Mouse (Mus musculus): ENCODE measurements around the gene AU018091. TPM values are rescaled to one million over a fixed set of nuclear protein-coding genes. Genes with fewer than 3 reads are reported as not detected.

The AU018091 gene
- polyA plus RNA-seq, 1 experiment from 2014 or later: 0.14 TPM

DNA sequence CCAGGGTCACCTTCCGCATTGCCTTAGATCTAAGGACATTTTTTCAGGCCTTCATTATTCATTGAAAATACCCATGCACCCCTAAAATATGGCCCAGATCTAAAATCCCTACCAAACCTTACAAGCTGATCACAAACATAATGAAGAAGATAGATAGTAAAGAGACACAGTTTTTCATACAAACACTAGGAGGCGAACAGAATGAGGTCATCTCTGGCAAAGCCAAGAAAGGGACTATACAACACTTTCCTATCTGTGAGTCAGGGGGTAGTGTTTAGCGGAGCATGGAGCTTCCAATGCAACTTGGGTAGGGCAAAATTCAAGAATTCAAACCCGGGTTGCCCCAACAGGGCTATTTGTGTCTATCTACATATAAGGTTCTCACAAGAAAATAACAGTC is 35.6 kb upstream of the AU018091 start:
- no peaks in the 10 kb centered on the region for H3K9me3 ChIP-seq (ENCODE audit: control insufficient read depth, low read length)
- H3K36me3 ChIP-seq (ENCODE audit: control insufficient read depth, insufficient read depth, low read length): no peaks in the 10 kb centered on the region
- H3K27me3 ChIP-seq (ENCODE audit: control insufficient read depth, insufficient read depth, low read length): no peaks in the 10 kb centered on the region
- no peaks in the 10 kb centered on the region for H3K4me1 ChIP-seq (ENCODE audit: control insufficient read depth, insufficient read depth, low read length)
- no peak overlapping the region for H3K27ac ChIP-seq (ENCODE audit: low read depth, low read length)
- DNase-seq (ENCODE audit: low spot score, missing footprints): no peak
- H3K9ac ChIP-seq (ENCODE audit: low read length): no peak overlapping the region
- no peak overlapping the region for H3K4me2 ChIP-seq
- WGBS: 78% methylated on average over 4 of the region's 4 CpGs
- ATAC-seq (ENCODE audit: low FRiP score): no peak
- H3K4me3 ChIP-seq (ENCODE audit: low read depth, low read length): no peak overlapping the region

DNA sequence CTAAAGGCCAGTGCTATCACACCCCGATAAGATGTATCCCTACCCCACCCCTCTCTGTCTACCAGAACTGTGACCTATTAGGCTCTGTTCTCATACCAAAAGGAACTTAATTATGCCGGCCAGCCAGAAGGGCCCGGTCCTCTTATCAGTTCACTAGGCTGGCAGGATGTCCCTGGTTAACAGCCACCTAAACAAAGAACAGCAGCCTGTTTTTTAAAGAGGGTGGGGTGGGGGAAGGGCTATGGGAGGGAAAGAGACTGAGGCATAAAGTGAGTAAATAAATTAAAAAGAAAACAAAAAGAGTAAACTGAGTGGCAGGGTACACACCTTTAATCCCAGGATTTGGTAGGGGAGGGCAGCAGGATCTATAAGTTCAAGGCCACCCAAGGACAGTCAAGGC is 34.9 kb upstream of the AU018091 start:
- H3K9me3 ChIP-seq (ENCODE audit: control insufficient read depth, low read length): no peaks in the 10 kb centered on the region
- ATAC-seq (ENCODE audit: low FRiP score) (no peak), DNase-seq (ENCODE audit: low spot score, missing footprints) (no peak)
- no peak overlapping the region for H3K9ac ChIP-seq (ENCODE audit: low read length)
- no peak overlapping the region for H3K4me2 ChIP-seq
- no peaks in the 10 kb centered on the region for H3K27me3 ChIP-seq (ENCODE audit: control insufficient read depth, insufficient read depth, low read length)
- 24% methylated on average over 3 of the region's 3 CpGs for WGBS
- no peak overlapping the region for H3K27ac ChIP-seq (ENCODE audit: low read depth, low read length)
- no peak overlapping the region for H3K4me3 ChIP-seq (ENCODE audit: low read depth, low read length)
- H3K36me3 ChIP-seq (ENCODE audit: control insufficient read depth, insufficient read depth, low read length): no peaks in the 10 kb centered on the region
- no peaks in the 10 kb centered on the region for H3K4me1 ChIP-seq (ENCODE audit: control insufficient read depth, insufficient read depth, low read length)

GRCm38 (mm10) chr7:3201134-3201705 is 32.2 kb upstream of the AU018091 start:
- 34% methylated on average over 12 of the region's 12 CpGs for WGBS
- no peak overlapping the region for H3K27ac ChIP-seq (ENCODE audit: low read depth, low read length)
- no peak overlapping the region for H3K4me2 ChIP-seq
- no peak for DNase-seq (ENCODE audit: low spot score, missing footprints)
- H3K9ac ChIP-seq (ENCODE audit: low read length): no peak overlapping the region
- no peaks in the 10 kb centered on the region for H3K4me1 ChIP-seq (ENCODE audit: control insufficient read depth, insufficient read depth, low read length)
- no peaks in the 10 kb centered on the region for H3K36me3 ChIP-seq (ENCODE audit: control insufficient read depth, insufficient read depth, low read length)
- H3K9me3 ChIP-seq (ENCODE audit: control insufficient read depth, low read length): no peaks in the 10 kb centered on the region
- ATAC-seq (ENCODE audit: low FRiP score): no peak
- no peak overlapping the region for H3K4me3 ChIP-seq (ENCODE audit: low read depth, low read length)
- H3K27me3 ChIP-seq (ENCODE audit: control insufficient read depth, insufficient read depth, low read length): no peaks in the 10 kb centered on the region

DNA sequence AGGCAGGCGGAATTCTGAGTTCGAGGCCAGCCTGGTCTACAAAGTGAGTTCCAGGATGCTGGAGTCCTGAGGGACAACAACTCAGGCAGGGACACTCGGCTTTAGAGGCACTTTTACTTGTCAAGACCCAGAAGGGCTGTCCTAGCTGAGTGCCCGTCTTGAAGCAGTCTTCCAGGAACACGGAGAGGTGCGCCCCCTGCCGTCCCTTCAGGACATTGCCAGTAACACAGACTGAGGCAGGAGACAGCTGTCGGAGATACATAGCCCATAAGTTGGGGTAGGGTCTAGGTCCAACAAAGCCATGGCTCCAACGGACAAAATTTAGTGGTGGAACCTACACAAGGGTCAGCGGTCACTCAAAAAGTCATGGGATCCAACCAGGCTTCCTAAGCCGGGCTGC is 29.9 kb upstream of the AU018091 start:
- Histone ChIP-seq H3K4me1 (ENCODE audit: control insufficient read depth, insufficient read depth, low read length) (no peaks in the 10 kb centered on the region), H3K27ac (ENCODE audit: low read depth, low read length) (no peak overlapping the region), H3K9ac (ENCODE audit: low read length) (no peak overlapping the region), H3K36me3 (ENCODE audit: control insufficient read depth, insufficient read depth, low read length) (no peaks in the 10 kb centered on the region), H3K27me3 (ENCODE audit: control insufficient read depth, insufficient read depth, low read length) (no peaks in the 10 kb centered on the region), H3K4me2 (no peak overlapping the region), H3K9me3 (ENCODE audit: control insufficient read depth, low read length) (no peaks in the 10 kb centered on the region), H3K4me3 (ENCODE audit: low read depth, low read length) (no peak overlapping the region)
- DNase-seq (ENCODE audit: low spot score, missing footprints): no peak
- ATAC-seq (ENCODE audit: low FRiP score): no peak
- 51% methylated on average over 11 of the region's 11 CpGs for WGBS

DNA sequence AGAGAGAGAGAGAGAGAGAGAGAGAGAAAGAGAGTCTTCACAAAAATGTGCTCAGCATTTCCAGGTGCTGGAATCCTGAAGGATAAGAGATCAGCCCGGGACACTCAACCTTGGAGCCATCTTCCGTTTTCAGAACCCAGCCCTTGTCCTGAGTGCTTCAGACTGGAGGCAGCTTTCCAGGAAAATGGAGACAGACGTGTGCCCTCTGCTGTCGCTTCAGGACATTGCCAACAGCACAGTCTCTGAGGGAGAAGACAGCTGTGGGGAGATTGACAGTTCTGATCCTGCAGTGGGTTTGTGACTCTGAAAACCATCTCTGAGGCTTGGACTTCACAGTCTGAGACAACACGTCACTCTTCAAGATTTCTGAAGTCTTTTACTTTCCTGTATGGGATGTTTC is 26.8 kb upstream of the AU018091 start:
- H3K4me2 ChIP-seq: no peak overlapping the region
- WGBS: 70% methylated on average over 5 of the region's 5 CpGs
- no peaks in the 10 kb centered on the region for H3K9me3 ChIP-seq (ENCODE audit: control insufficient read depth, low read length)
- no peak overlapping the region for H3K27ac ChIP-seq (ENCODE audit: low read depth, low read length)
- no peaks in the 10 kb centered on the region for H3K27me3 ChIP-seq (ENCODE audit: control insufficient read depth, insufficient read depth, low read length)
- H3K36me3 ChIP-seq (ENCODE audit: control insufficient read depth, insufficient read depth, low read length): no peaks in the 10 kb centered on the region
- H3K4me1 ChIP-seq (ENCODE audit: control insufficient read depth, insufficient read depth, low read length): no peaks in the 10 kb centered on the region
- no peak overlapping the region for H3K4me3 ChIP-seq (ENCODE audit: low read depth, low read length)
- no peak for DNase-seq (ENCODE audit: low spot score, missing footprints)
- ATAC-seq (ENCODE audit: low FRiP score): no peak
- H3K9ac ChIP-seq (ENCODE audit: low read length): no peak overlapping the region

DNA sequence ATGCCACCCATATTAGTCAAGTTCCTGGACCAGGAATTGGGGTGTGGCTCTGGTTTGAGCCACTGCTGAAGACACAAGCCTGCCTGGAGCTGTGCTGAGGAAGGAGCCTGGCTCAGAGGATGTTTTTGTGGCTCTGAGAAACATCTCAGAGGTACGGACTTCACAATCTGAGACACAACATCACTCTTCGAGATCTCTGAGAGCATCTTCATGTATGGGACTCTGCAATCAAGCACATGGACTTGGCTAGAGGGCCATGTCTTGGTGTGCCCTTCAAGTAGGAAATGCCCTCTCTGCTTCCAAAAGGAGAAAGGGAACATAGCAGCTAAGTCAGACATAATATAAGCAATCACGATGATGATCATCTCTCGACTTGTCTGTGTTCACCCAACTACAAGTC is 25.5 kb upstream of the AU018091 start:
- 93% methylated on average over 4 of the region's 4 CpGs for WGBS
- ATAC-seq (ENCODE audit: low FRiP score) (no peak), DNase-seq (ENCODE audit: low spot score, missing footprints) (no peak)
- H3K36me3 ChIP-seq (ENCODE audit: control insufficient read depth, insufficient read depth, low read length): no peaks in the 10 kb centered on the region
- H3K4me3 ChIP-seq (ENCODE audit: low read depth, low read length): no peak overlapping the region
- no peak overlapping the region for H3K9ac ChIP-seq (ENCODE audit: low read length)
- no peaks in the 10 kb centered on the region for H3K9me3 ChIP-seq (ENCODE audit: control insufficient read depth, low read length)
- no peaks in the 10 kb centered on the region for H3K4me1 ChIP-seq (ENCODE audit: control insufficient read depth, insufficient read depth, low read length)
- no peak overlapping the region for H3K4me2 ChIP-seq
- H3K27ac ChIP-seq (ENCODE audit: low read depth, low read length): no peak overlapping the region
- H3K27me3 ChIP-seq (ENCODE audit: control insufficient read depth, insufficient read depth, low read length): no peaks in the 10 kb centered on the region

DNA sequence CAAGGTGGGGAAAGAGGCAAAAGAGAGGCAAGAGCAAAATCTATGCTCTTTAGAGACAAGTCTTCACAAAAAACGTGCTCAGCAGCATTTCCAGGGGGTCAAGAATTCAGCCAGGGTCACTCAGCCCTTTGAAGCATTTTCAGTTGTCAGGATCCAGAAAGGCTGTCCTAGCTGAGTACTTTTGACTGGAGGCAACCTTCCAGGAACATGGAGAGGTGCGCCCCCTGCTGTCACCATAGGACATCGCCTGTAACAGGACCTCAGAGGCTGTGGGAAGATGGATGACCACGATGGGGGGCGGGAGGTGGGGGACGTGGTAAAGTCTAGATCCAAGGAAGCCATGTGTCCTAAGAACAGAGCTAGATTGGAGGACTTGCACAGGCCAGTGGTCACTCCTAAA is 24.9 kb upstream of the AU018091 start:
- DNase-seq (ENCODE audit: low spot score, missing footprints): no peak
- Histone ChIP-seq H3K4me1 (ENCODE audit: control insufficient read depth, insufficient read depth, low read length) (no peaks in the 10 kb centered on the region), H3K9ac (ENCODE audit: low read length) (no peak overlapping the region), H3K4me2 (no peak overlapping the region), H3K27ac (ENCODE audit: low read depth, low read length) (no peak overlapping the region), H3K4me3 (ENCODE audit: low read depth, low read length) (no peak overlapping the region), H3K27me3 (ENCODE audit: control insufficient read depth, insufficient read depth, low read length) (no peaks in the 10 kb centered on the region), H3K9me3 (ENCODE audit: control insufficient read depth, low read length) (no peaks in the 10 kb centered on the region), H3K36me3 (ENCODE audit: control insufficient read depth, insufficient read depth, low read length) (no peaks in the 10 kb centered on the region)
- ATAC-seq (ENCODE audit: low FRiP score): no peak
- WGBS: 17% methylated on average over 6 of the region's 6 CpGs

DNA sequence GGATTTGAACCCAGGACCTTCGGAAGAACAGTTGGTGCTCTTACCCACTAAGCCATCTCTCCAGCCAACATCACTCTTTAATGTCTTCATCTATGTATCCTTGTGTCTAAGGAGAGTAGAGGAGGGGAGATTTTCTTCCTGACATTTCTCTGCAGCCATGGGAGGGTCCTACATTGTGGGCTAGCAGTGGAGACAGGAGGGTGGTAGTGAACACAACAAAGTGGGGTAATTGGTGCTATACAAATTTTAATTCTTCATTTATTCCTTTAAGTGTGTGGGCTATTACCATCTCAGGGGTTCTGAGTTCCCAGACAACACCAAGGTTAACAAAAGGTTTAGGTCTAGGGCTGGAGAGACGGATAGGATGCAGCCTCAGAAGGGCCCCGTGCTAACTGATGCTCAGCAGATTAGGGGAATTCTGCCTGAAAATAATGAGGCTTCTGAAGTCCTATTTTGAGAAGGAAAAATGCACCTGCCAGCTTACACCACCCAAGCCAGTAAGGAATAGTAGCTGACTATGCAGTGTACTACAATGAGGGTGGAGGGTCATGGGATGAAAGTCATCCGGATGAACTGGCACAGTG is 24.1 kb upstream of the AU018091 start:
- no peak overlapping the region for H3K4me3 ChIP-seq (ENCODE audit: low read depth, low read length)
- no peak overlapping the region for H3K4me2 ChIP-seq
- no peaks in the 10 kb centered on the region for H3K27me3 ChIP-seq (ENCODE audit: control insufficient read depth, insufficient read depth, low read length)
- DNase-seq (ENCODE audit: low spot score, missing footprints) (no peak), ATAC-seq (ENCODE audit: low FRiP score) (no peak)
- no peaks in the 10 kb centered on the region for H3K36me3 ChIP-seq (ENCODE audit: control insufficient read depth, insufficient read depth, low read length)
- no peaks in the 10 kb centered on the region for H3K9me3 ChIP-seq (ENCODE audit: control insufficient read depth, low read length)
- WGBS: 78% methylated on average over 4 of the region's 4 CpGs
- no peaks in the 10 kb centered on the region for H3K4me1 ChIP-seq (ENCODE audit: control insufficient read depth, insufficient read depth, low read length)
- no peak overlapping the region for H3K27ac ChIP-seq (ENCODE audit: low read depth, low read length)
- no peak overlapping the region for H3K9ac ChIP-seq (ENCODE audit: low read length)

DNA sequence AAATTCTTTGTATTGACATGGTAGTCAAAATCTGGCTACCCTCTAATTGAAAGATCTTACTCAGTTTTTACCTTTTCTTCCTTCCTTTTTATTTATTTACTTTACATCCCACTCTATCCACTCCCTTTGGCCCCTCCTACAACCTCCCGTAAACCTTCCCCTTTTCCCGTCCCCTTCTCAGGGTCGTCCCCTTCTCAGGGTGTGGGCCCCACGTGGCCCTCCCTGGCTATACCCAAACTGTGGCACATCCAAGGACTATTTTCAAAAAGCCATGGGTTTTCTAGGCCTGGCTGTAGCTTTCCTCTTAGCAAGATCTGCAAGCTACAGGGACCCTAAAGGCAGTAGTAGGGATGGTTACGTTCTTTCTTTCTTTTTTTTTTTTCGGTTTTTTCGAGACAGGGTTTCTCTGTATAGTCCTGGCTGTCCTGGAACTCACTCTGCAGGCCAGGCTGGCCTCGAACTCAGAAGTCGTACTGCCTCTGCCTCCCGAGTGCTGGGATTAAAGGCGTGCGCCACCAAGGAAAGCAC is 23.0 kb upstream of the AU018091 start:
- H3K9me3 ChIP-seq (ENCODE audit: control insufficient read depth, low read length): no peaks in the 10 kb centered on the region
- no peak overlapping the region for H3K4me2 ChIP-seq
- H3K36me3 ChIP-seq (ENCODE audit: control insufficient read depth, insufficient read depth, low read length): no peaks in the 10 kb centered on the region
- no peaks in the 10 kb centered on the region for H3K4me1 ChIP-seq (ENCODE audit: control insufficient read depth, insufficient read depth, low read length)
- WGBS: 87% methylated on average over 12 of the region's 12 CpGs
- no peak overlapping the region for H3K27ac ChIP-seq (ENCODE audit: low read depth, low read length)
- H3K4me3 ChIP-seq (ENCODE audit: low read depth, low read length): no peak overlapping the region
- DNase-seq (ENCODE audit: low spot score, missing footprints) (no peak), ATAC-seq (ENCODE audit: low FRiP score) (no peak)
- H3K9ac ChIP-seq (ENCODE audit: low read length): no peak overlapping the region
- no peaks in the 10 kb centered on the region for H3K27me3 ChIP-seq (ENCODE audit: control insufficient read depth, insufficient read depth, low read length)
